Mouse (Mus musculus) kidney, adult 2 months (tissue): ENCODE measurements around the gene Ddc.

Experiments used
- CTCF ChIP-seq: fragments of 200-500 bp; conservative IDR thresholded peaks from 2 replicates; pipeline ENCODE4 v1.5.1; 2011; ENCODE audit warnings: low read depth, mild to moderate bottlenecking, control low read depth, low read length, moderate library complexity, mixed read lengths; ENCODE audit not compliant: insufficient read depth, insufficient read length
- POLR2A ChIP-seq: fragments of 200-500 bp; IDR thresholded peaks from one replicate; pipeline ENCODE4 v1.6.1; 2011; ENCODE audit warnings: low read depth, low read length, control low read depth

GRCm38 (mm10) chr11:11864446-11865101 is 33.4 kb downstream of the Ddc start:
- no peak for TF ChIP-seq CTCF
- no peak for TF ChIP-seq POLR2A
